16 mouse cellular contexts compared by ENCODE assay signal in the genomic region with DNA sequence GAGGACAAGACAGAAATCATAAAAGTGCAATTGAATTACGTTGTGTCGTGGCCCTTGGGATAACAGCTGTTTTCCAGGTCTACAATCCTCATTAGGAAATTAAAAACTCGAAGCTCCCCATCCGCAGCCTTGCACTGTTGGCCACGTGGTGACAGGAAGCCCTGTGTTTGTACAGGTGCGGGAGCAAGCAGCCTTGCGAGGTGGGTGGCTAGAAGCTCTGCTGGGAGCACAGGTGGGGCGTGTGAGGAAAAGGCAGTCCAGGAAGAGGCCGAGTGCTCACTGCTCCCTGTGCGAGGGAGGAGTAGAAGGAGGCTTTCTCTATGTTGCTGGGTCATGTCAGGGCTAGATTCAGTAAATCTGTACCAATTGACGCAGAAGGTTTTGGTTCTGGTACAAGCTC. TPM values are rescaled to one million over a fixed set of nuclear protein-coding genes. Genes with fewer than 3 reads are reported as not detected.
A peak's percentile ranks its signal among the peaks of the same experiment; 100 is the strongest.
DNase-seq lines count a peak whose midpoint lies in the region; ATAC-seq lines count a peak whose summit lies in the region.
"Had no signal": no experiment of that assay in that cellular context is flagged by ENCODE, and none has a peak within 500 bp of the region (broad histone marks: within the 10 kb centered on the region; RNA-seq: fewer than 3 reads in every experiment).

No protein-coding gene starts in this region.

- no peaks in the 10 kb centered on the region for H3K4me1 ChIP-seq in limb, embryonic 11.5 days (ENCODE audit: control insufficient read depth, insufficient read depth, low read length)
- 0 out of 2 replicates have a peak, but pooled peaks cover 5% of the 10 kb centered on the region for H3K4me1 ChIP-seq in limb, embryonic 10.5 days
- 0 out of 2 replicates have a peak, but pooled peaks cover 3% of the 10 kb centered on the region for H3K4me1 ChIP-seq in intestine, embryonic 15.5 days (replicated peaks)
- 0 out of 2 replicates have a peak, but pooled peaks cover 3% of the 10 kb centered on the region for H3K4me1 ChIP-seq in stomach, embryonic 15.5 days
- H3K4me1 ChIP-seq: liver, embryonic 13.5 days; midbrain, embryonic 12.5 days had no signal

- no peaks in the 10 kb centered on the region for H3K36me3 ChIP-seq in limb, embryonic 11.5 days (ENCODE audit: control insufficient read depth, insufficient read depth, low read length)
- no peaks in the 10 kb centered on the region for H3K36me3 ChIP-seq in limb, embryonic 10.5 days
- H3K36me3 ChIP-seq in intestine, embryonic 15.5 days: no peaks in the 10 kb centered on the region
- H3K36me3 ChIP-seq in stomach, embryonic 15.5 days: no peaks in the 10 kb centered on the region
- H3K36me3 ChIP-seq: G1E; liver, embryonic 13.5 days; midbrain, embryonic 12.5 days had no signal

- H3K9ac ChIP-seq in limb, embryonic 11.5 days (ENCODE audit: low read length): no peak overlapping the region
- H3K9ac ChIP-seq in intestine, embryonic 15.5 days: no peak overlapping the region
- no peak overlapping the region for H3K9ac ChIP-seq in stomach, embryonic 15.5 days
- H3K9ac ChIP-seq: liver, embryonic 13.5 days; midbrain, embryonic 12.5 days had no signal

- 52% methylated on average over 11 of the region's 11 CpGs for WGBS in limb, embryonic 11.5 days
- WGBS in limb, embryonic 10.5 days: 71% methylated on average over 11 of the region's 11 CpGs
- WGBS in intestine, embryonic 15.5 days: 37% methylated on average over 11 of the region's 11 CpGs
- WGBS in stomach, embryonic 15.5 days: 40% methylated on average over 11 of the region's 11 CpGs

- H3K4me2 ChIP-seq in limb, embryonic 11.5 days (ENCODE audit: low read depth, severe bottlenecking): no peak overlapping the region
- no peak overlapping the region for H3K4me2 ChIP-seq in intestine, embryonic 15.5 days (replicated peaks)
- no peak overlapping the region for H3K4me2 ChIP-seq in stomach, embryonic 15.5 days
- H3K4me2 ChIP-seq: heart, embryonic 11.5 days; liver, embryonic 13.5 days; midbrain, embryonic 12.5 days had no signal

- DNase-seq in limb, embryonic 11.5 days (ENCODE audit: low spot score): peak; percentile 59
- no peak for DNase-seq in limb, embryonic 10.5 days (ENCODE audit: low spot score)
- DNase-seq in embryo, embryonic 9.5 days (ENCODE audit: extremely low spot score): peak; percentile 7
- no peak for DNase-seq in ovary, postnatal 14 days (ENCODE audit: low spot score)
- DNase-seq: cerebellum, adult 11 months; liver, embryonic 13.5 days; lung, postnatal 4 days; right cerebral cortex, postnatal 25 days; thymus, adult 18-20 months had no signal

- no peak overlapping the region for H3K4me3 ChIP-seq in limb, embryonic 11.5 days (ENCODE audit: low read depth, low read length)
- H3K4me3 ChIP-seq in limb, embryonic 10.5 days: no peak overlapping the region
- H3K4me3 ChIP-seq in intestine, embryonic 15.5 days (replicated peaks): no peak overlapping the region
- H3K4me3 ChIP-seq in stomach, embryonic 15.5 days (replicated peaks): no peak overlapping the region
- H3K4me3 ChIP-seq: layer of hippocampus, adult 2 months; liver, embryonic 13.5 days; midbrain, embryonic 12.5 days had no signal

- H3K9me3 ChIP-seq in limb, embryonic 11.5 days (ENCODE audit: control insufficient read depth, low read length): no peaks in the 10 kb centered on the region
- no peaks in the 10 kb centered on the region for H3K9me3 ChIP-seq in limb, embryonic 10.5 days (replicated peaks)
- H3K9me3 ChIP-seq in intestine, embryonic 15.5 days: no peaks in the 10 kb centered on the region
- H3K9me3 ChIP-seq in stomach, embryonic 15.5 days: no peaks in the 10 kb centered on the region
- H3K9me3 ChIP-seq: G1E; liver, embryonic 13.5 days; midbrain, embryonic 12.5 days had no signal

- no peaks in the 10 kb centered on the region for H3K27me3 ChIP-seq in limb, embryonic 11.5 days (ENCODE audit: control insufficient read depth, insufficient read depth, low read length)
- H3K27me3 ChIP-seq in limb, embryonic 10.5 days (ENCODE audit: low read depth, poor library complexity, severe bottlenecking): no peaks in the 10 kb centered on the region
- no peaks in the 10 kb centered on the region for H3K27me3 ChIP-seq in intestine, embryonic 15.5 days (replicated peaks)
- H3K27me3 ChIP-seq in stomach, embryonic 15.5 days (replicated peaks): no peaks in the 10 kb centered on the region
- H3K27me3 ChIP-seq: liver, embryonic 13.5 days had no signal

- ATAC-seq in limb, embryonic 11.5 days (ENCODE audit: insufficient number of reproducible peaks, low FRiP score, low TSS enrichment, low read depth): peak; percentile 84
- ATAC-seq in intestine, embryonic 15.5 days: peak; percentile 72
- ATAC-seq in stomach, embryonic 15.5 days (ENCODE audit: insufficient read depth, low FRiP score, low read depth): peak; percentile 80
- no peak for ATAC-seq in monocyte, adult 5-6 weeks (replicated peaks; ENCODE audit: insufficient number of reproducible peaks, low FRiP score, low TSS enrichment, poor library complexity, severe bottlenecking)

- no peak overlapping the region for H3K27ac ChIP-seq in limb, embryonic 11.5 days (replicated peaks; ENCODE audit: low read depth, low read length)
- H3K27ac ChIP-seq in limb, embryonic 10.5 days: no peak overlapping the region
- no peak overlapping the region for H3K27ac ChIP-seq in intestine, embryonic 15.5 days
- no peak overlapping the region for H3K27ac ChIP-seq in stomach, embryonic 15.5 days
- H3K27ac ChIP-seq: layer of hippocampus, adult 2 months; liver, embryonic 13.5 days; midbrain, embryonic 12.5 days had no signal

RNA-seq across cellular contexts. Expression of gene Ercc6l2, which starts 49.0 kb away (rescaled TPM):
- 21.9 and 25.2 TPM in 2 replicates for polyA plus RNA-seq in limb, embryonic 11.5 days (2014; fragmentation: Nextera tagmentation; extraction: Ambion mirVana)
- polyA plus RNA-seq in limb, embryonic 10.5 days (2016; fragmentation: Nextera tagmentation; extraction: Ambion mirVana): 19.0 and 22.1 TPM in 2 replicates
- 20.5 and 22.5 TPM in 2 replicates for polyA plus RNA-seq in intestine, embryonic 15.5 days (2015; fragmentation: Nextera tagmentation; extraction: Ambion mirVana)
- polyA plus RNA-seq in stomach, embryonic 15.5 days (2015; fragmentation: Nextera tagmentation; extraction: Ambion mirVana): 22.2 and 25.9 TPM in 2 replicates
- 8.7 to 24.8 TPM (median 10.1 TPM) in 3 replicates for total RNA-seq in monocyte, adult 5-6 weeks (2017)

Comparison
In these comparisons a context has a peak if more than half of its experiments do, and no peak if none do; other contexts are left out.
1. DNase-seq: peak in limb, embryonic 11.5 days (single experiment) and embryo, embryonic 9.5 days (single experiment); none in limb, embryonic 10.5 days (single experiment) and ovary, postnatal 14 days (single experiment).